Mouse (Mus musculus) embryonic stem cell, embryonic (primary cell): Measurements from ENCODE around the gene Foxl2.

ENCODE experiments used
- CTCF ChIA-PET, 4 experiments: fragments of 300-600 bp in 2 of 4; fragments of 350-600 bp in 2 of 4; sonication (Branson Sonifier 250); formaldehyde crosslinking; loops; one replicate each; lab custom pipeline; 2022; ENCODE audit warnings: inconsistent platforms in 2 of 4; lab: Charles Lee
- POLR2A ChIA-PET, 4 experiments: fragments of 300-600 bp in 2 of 4; fragments of 350-600 bp in 2 of 4; sonication (Branson Sonifier 250); formaldehyde crosslinking; loops; one replicate each; lab custom pipeline; 2022; ENCODE audit warnings: antibody characterized with exemption in 4 of 4, inconsistent platforms in 1 of 4; lab: Charles Lee

The Foxl2 gene

GRCm38 (mm10) chr9:98986476-98987096 is 31.5 kb downstream of the Foxl2 start:
- ChIA-PET POLR2A (interaction anchor here in 3 of 4 experiments (0.5 to 1.8 kb wide), 25 partner anchors 9 to 589 kb away, joined by 3 to 11 read pairs (median 3); partner anchors contain the start of genes Foxl2 (in 3 of the 3), Cep70 (in 2 of the 3), Dbr1 (in 1 of the 3) and Esyt3 (in 1 of the 3)), CTCF (interaction anchor here in 3 of 4 experiments (0.6 to 1.4 kb wide), 8 partner anchors 9 to 463 kb away, joined by 3 to 8 read pairs (median 5); partner anchors contain the start of gene Esyt3 (in 1 of the 3))

- CTCF ChIA-PET: interaction anchor here in 2 of 4 experiments (0.9 to 1.4 kb wide), 6 partner anchors 9 to 463 kb away, joined by 3 to 8 read pairs (median 5); partner anchors contain the start of gene Esyt3 (in 1 of the 2)
- POLR2A ChIA-PET: interaction anchor here in 3 of 4 experiments (0.8 to 1.8 kb wide), 16 partner anchors 8 to 589 kb away, joined by 3 to 11 read pairs (median 3); partner anchors contain the start of genes Foxl2 (in 3 of the 3), Cep70 (in 2 of the 3), Dbr1 (in 1 of the 3) and Pik3cb (in 1 of the 3)
Measured at GRCm38 (mm10) chr9:98987131-98987530, 32.0 kb downstream of the Foxl2 start.

- ChIA-PET POLR2A (interaction anchor here in 3 of 4 experiments (0.7 to 1.5 kb wide), 4 partner anchors 9 to 181 kb away, joined by 3 to 6 read pairs (median 3); no protein-coding TSS in a partner anchor), CTCF (interaction anchor here in 1 of 4 experiments (0.5 kb wide), 1 partner anchor 166 kb away, joined by 3 read pairs; no protein-coding TSS in a partner anchor)
Measured at GRCm38 (mm10) chr9:98994103-98994502, 39.0 kb downstream of the Foxl2 start.

- ChIA-PET CTCF (interaction anchor here in 2 of 4 experiments (0.5 to 1.2 kb wide), 2 partner anchors 20 to 60 kb away, joined by 3 to 5 read pairs; no protein-coding TSS in a partner anchor), POLR2A (interaction anchor here in 1 of 4 experiments (1.6 kb wide), 1 partner anchor 36 kb away, joined by 4 read pairs; the partner anchor contains the start of gene Gm1123)
Measured at GRCm38 (mm10) chr9:98999881-99000339, 44.8 kb downstream of the Foxl2 start.

GRCm38 (mm10) chr9:99001326-99001725 is 46.2 kb downstream of the Foxl2 start:
- CTCF ChIA-PET: no interaction called here
- POLR2A ChIA-PET: no interaction called here
